Mouse (Mus musculus): ENCODE results near the gene Mfsd12.

The Mfsd12 gene

GRCm38 (mm10) chr10:81356352-81356990 is 820 bp upstream of the Mfsd12 start:
- H3K27me3 ChIP-seq (ENCODE audit: insufficient read depth, low read length) = no peaks in the 10 kb centered on the region
- peaks cover 94% of the 10 kb centered on the region for H3K4me1 ChIP-seq (replicated peaks; ENCODE audit: low read depth, low read length)
- TF ChIP-seq CTCF (conservative IDR thresholded peaks at IDR 0.05; ENCODE audit: low read length) = no peak
- TF ChIP-seq POU5F1 (IDR thresholded peaks at IDR 0.05; ENCODE audit: borderline replicate concordance, low read length) = no peak
- TF ChIP-seq NANOG (IDR thresholded peaks at IDR 0.05; ENCODE audit: borderline replicate concordance, low read length) = no peak
- peak overlapping the region; percentile 93 for H3K4me3 ChIP-seq (replicated peaks; ENCODE audit: low read length)
- peaks cover 31% of the 10 kb centered on the region for H3K36me3 ChIP-seq (ENCODE audit: insufficient read depth, low read length)
- H3K9me3 ChIP-seq (ENCODE audit: low read length) = no peaks in the 10 kb centered on the region

GRCm38 (mm10) chr10:81358209-81358608 is 918 bp downstream of the Mfsd12 start:
- Histone ChIP-seq H3K9me3 (ENCODE audit: low read length) (no peaks in the 10 kb centered on the region), H3K4me3 (replicated peaks; ENCODE audit: low read length) (peak overlapping the region; percentile 93), H3K36me3 (ENCODE audit: insufficient read depth, low read length) (peaks cover 48% of the 10 kb centered on the region), H3K27me3 (ENCODE audit: insufficient read depth, low read length) (no peaks in the 10 kb centered on the region), H3K4me1 (replicated peaks; ENCODE audit: low read depth, low read length) (peaks cover 94% of the 10 kb centered on the region)
- TF ChIP-seq CTCF (conservative IDR thresholded peaks at IDR 0.05; ENCODE audit: low read length) (no peak), NANOG (IDR thresholded peaks at IDR 0.05; ENCODE audit: borderline replicate concordance, low read length) (no peak), POU5F1 (IDR thresholded peaks at IDR 0.05; ENCODE audit: borderline replicate concordance, low read length) (no peak)

GRCm38 (mm10) chr10:81358841-81359240 is 1.6 kb downstream of the Mfsd12 start:
- TF ChIP-seq CTCF (conservative IDR thresholded peaks at IDR 0.05; ENCODE audit: low read length) (no peak), NANOG (IDR thresholded peaks at IDR 0.05; ENCODE audit: borderline replicate concordance, low read length) (no peak), POU5F1 (IDR thresholded peaks at IDR 0.05; ENCODE audit: borderline replicate concordance, low read length) (no peak)
- no peaks in the 10 kb centered on the region for H3K9me3 ChIP-seq (ENCODE audit: low read length)
- H3K36me3 ChIP-seq (ENCODE audit: insufficient read depth, low read length) = peaks cover 54% of the 10 kb centered on the region
- peaks cover 94% of the 10 kb centered on the region for H3K4me1 ChIP-seq (replicated peaks; ENCODE audit: low read depth, low read length)
- H3K4me3 ChIP-seq (replicated peaks; ENCODE audit: low read length) = peak overlapping the region; percentile 93
- H3K27me3 ChIP-seq (ENCODE audit: insufficient read depth, low read length) = no peaks in the 10 kb centered on the region

DNA sequence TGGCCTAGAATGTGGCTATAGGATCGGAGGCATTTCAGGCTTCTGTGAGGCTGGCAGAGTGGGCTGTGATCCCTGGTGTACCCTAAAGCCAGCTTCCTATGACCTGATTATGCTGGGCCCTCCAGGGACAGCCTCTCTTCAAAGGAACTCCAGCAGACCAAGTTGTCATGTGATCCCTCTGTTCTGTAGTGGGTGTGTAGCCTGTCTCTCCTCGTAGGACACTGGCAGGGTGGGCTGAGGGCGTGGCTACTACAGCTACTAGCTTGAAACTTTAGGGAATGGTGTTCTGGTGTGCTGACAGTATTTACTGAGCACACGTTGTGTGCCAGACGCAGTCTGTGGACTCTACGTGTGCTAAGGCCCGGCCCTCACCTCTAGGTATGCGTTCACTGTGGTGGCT is 3.4 kb downstream of the Mfsd12 start:
- no peaks in the 10 kb centered on the region for H3K9me3 ChIP-seq (ENCODE audit: low read length)
- peak overlapping the region; percentile 50 for H3K4me3 ChIP-seq (replicated peaks; ENCODE audit: low read length)
- TF ChIP-seq POU5F1 (IDR thresholded peaks at IDR 0.05; ENCODE audit: borderline replicate concordance, low read length) = no peak
- no peak for TF ChIP-seq CTCF (conservative IDR thresholded peaks at IDR 0.05; ENCODE audit: low read length)
- no peak for TF ChIP-seq NANOG (IDR thresholded peaks at IDR 0.05; ENCODE audit: borderline replicate concordance, low read length)
- H3K27me3 ChIP-seq (ENCODE audit: insufficient read depth, low read length) = peaks cover 2% of the 10 kb centered on the region; the same call in 1 of the 2 replicates
- peaks cover 94% of the 10 kb centered on the region for H3K4me1 ChIP-seq (replicated peaks; ENCODE audit: low read depth, low read length)
- H3K36me3 ChIP-seq (ENCODE audit: insufficient read depth, low read length) = peaks cover 65% of the 10 kb centered on the region

- Histone ChIP-seq H3K9me3 (ENCODE audit: low read length) (no peaks in the 10 kb centered on the region), H3K27me3 (ENCODE audit: insufficient read depth, low read length) (peaks cover 2% of the 10 kb centered on the region; the same call in 1 of the 2 replicates), H3K4me1 (replicated peaks; ENCODE audit: low read depth, low read length) (peaks cover 98% of the 10 kb centered on the region), H3K36me3 (ENCODE audit: insufficient read depth, low read length) (peaks cover 82% of the 10 kb centered on the region), H3K4me3 (replicated peaks; ENCODE audit: low read length) (peak overlapping the region; percentile 66)
- TF ChIP-seq POU5F1 (IDR thresholded peaks at IDR 0.05; ENCODE audit: borderline replicate concordance, low read length) (no peak), CTCF (conservative IDR thresholded peaks at IDR 0.05; ENCODE audit: low read length) (no peak), NANOG (IDR thresholded peaks at IDR 0.05; ENCODE audit: borderline replicate concordance, low read length) (no peak)
Measured at GRCm38 (mm10) chr10:81362336-81362949, 5.2 kb downstream of the Mfsd12 start.

GRCm38 (mm10) chr10:81363436-81364346 is 6.4 kb downstream of the Mfsd12 start:
- Histone ChIP-seq H3K9me3 (ENCODE audit: low read length) (no peaks in the 10 kb centered on the region), H3K27me3 (ENCODE audit: insufficient read depth, low read length) (peaks cover 2% of the 10 kb centered on the region; the same call in 1 of the 2 replicates), H3K4me1 (replicated peaks; ENCODE audit: low read depth, low read length) (peaks cover 100% of the 10 kb centered on the region), H3K36me3 (ENCODE audit: insufficient read depth, low read length) (peaks cover 91% of the 10 kb centered on the region), H3K4me3 (replicated peaks; ENCODE audit: low read length) (peak overlapping the region; percentile 66)
- TF ChIP-seq CTCF (conservative IDR thresholded peaks at IDR 0.05; ENCODE audit: low read length) (no peak), NANOG (IDR thresholded peaks at IDR 0.05; ENCODE audit: borderline replicate concordance, low read length) (no peak), POU5F1 (IDR thresholded peaks at IDR 0.05; ENCODE audit: borderline replicate concordance, low read length) (no peak)

GRCm38 (mm10) chr10:81364666-81365065 is 7.4 kb downstream of the Mfsd12 start:
- Histone ChIP-seq H3K27me3 (ENCODE audit: insufficient read depth, low read length) (peaks cover 2% of the 10 kb centered on the region; the same call in 1 of the 2 replicates), H3K9me3 (ENCODE audit: low read length) (no peaks in the 10 kb centered on the region), H3K36me3 (ENCODE audit: insufficient read depth, low read length) (peaks cover 91% of the 10 kb centered on the region), H3K4me1 (replicated peaks; ENCODE audit: low read depth, low read length) (peaks cover 100% of the 10 kb centered on the region), H3K4me3 (replicated peaks; ENCODE audit: low read length) (peak overlapping the region; percentile 66)
- TF ChIP-seq POU5F1 (IDR thresholded peaks at IDR 0.05; ENCODE audit: borderline replicate concordance, low read length) = no peak
- no peak for TF ChIP-seq CTCF (conservative IDR thresholded peaks at IDR 0.05; ENCODE audit: low read length)
- no peak for TF ChIP-seq NANOG (IDR thresholded peaks at IDR 0.05; ENCODE audit: borderline replicate concordance, low read length)

DNA sequence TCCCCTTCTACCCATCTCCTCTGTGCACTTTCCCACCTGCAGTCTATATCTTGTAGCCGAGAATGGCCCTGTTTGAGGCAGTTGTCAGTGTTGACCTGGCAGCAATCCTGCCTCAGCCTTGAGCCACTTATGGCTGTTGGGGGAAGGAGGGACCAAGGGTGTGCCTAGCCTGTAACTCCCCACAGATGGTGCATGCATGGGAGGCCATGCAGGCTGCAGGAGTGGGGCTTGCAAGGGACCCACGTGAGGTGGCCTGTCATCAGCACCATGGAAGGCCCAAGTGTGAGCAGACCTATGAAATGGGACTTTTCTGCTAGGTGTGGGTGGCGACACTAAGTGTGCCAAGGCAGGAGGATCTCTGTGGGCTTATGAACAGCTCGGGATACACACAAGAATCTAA is 7.8 kb downstream of the Mfsd12 start:
- H3K36me3 ChIP-seq (ENCODE audit: insufficient read depth, low read length) = peaks cover 91% of the 10 kb centered on the region
- peak overlapping the region; percentile 66; the same call in 1 of the 2 replicates for H3K4me3 ChIP-seq (replicated peaks; ENCODE audit: low read length)
- peaks cover 2% of the 10 kb centered on the region; the same call in 1 of the 2 replicates for H3K27me3 ChIP-seq (ENCODE audit: insufficient read depth, low read length)
- no peaks in the 10 kb centered on the region for H3K9me3 ChIP-seq (ENCODE audit: low read length)
- TF ChIP-seq CTCF (conservative IDR thresholded peaks at IDR 0.05; ENCODE audit: low read length) (no peak), NANOG (IDR thresholded peaks at IDR 0.05; ENCODE audit: borderline replicate concordance, low read length) (no peak), POU5F1 (IDR thresholded peaks at IDR 0.05; ENCODE audit: borderline replicate concordance, low read length) (no peak)
- H3K4me1 ChIP-seq (replicated peaks; ENCODE audit: low read depth, low read length) = peaks cover 100% of the 10 kb centered on the region
